Mouse (Mus musculus) small intestine, adult 2 months (tissue): Measurements from ENCODE around the gene Gnat2.

Experiments
- CTCF ChIP-seq: fragments of 200-500 bp; IDR thresholded peaks from 2 replicates; pipeline ENCODE4 v1.5.1; 2012; ENCODE audit warnings: low read depth, mild to moderate bottlenecking, control low read depth, inconsistent platforms, low read length, moderate library complexity, mixed read lengths; ENCODE audit not compliant: insufficient replicate concordance, insufficient read length; ENCODE audit errors: extremely low read depth
- POLR2A ChIP-seq: fragments of 200-500 bp; IDR thresholded peaks from 2 replicates; pipeline ENCODE4 v1.6.1; 2012; ENCODE audit warnings: low read depth, mild to moderate bottlenecking, control low read depth, inconsistent platforms, low read length, moderate library complexity

- TF ChIP-seq CTCF (no peak), POLR2A (no peak)
Observed at GRCm38 (mm10) chr3:108097656-108098055, 5.1 kb downstream of the Gnat2 start.
